Mouse (Mus musculus) limb, embryonic 11.5 days (tissue): ENCODE measurements around the gene Bcorl1. TPM values are rescaled to one million over a fixed set of nuclear protein-coding genes. Genes with fewer than 3 reads are reported as not detected.

ENCODE experiments used
- ATAC-seq: fragments of 200-750 bp; cut with Nextera tagmentation; 2 replicates; pipeline ENCODE4 v1.8.0; 2017; ENCODE audit warnings: low read depth; ENCODE audit not compliant: insufficient number of reproducible peaks, low FRiP score, low TSS enrichment
- DNase-seq: peaks from one replicate; pipeline ENCODE4 v3.0.0-alpha.2; 2015; ENCODE audit warnings: low spot score
- H3K27ac ChIP-seq: fragments of 300-500 bp; sonication (generic); replicated peaks from 2 replicates; pipeline ENCODE4 v1.5.1; 2014; ENCODE audit warnings: low read depth, mild to moderate bottlenecking, low read length
- H3K27me3 ChIP-seq: fragments of 300-500 bp; sonication (generic); 2 replicates; pipeline ENCODE4 v1.6.1; 2014; ENCODE audit warnings: mild to moderate bottlenecking, low read length, mixed read lengths; ENCODE audit not compliant: control insufficient read depth, insufficient read depth
- H3K36me3 ChIP-seq: fragments of 300-500 bp; sonication (generic); 2 replicates; pipeline ENCODE4 v1.6.1; 2014; ENCODE audit warnings: mild to moderate bottlenecking, low read length, moderate library complexity, mixed read lengths; ENCODE audit not compliant: control insufficient read depth, insufficient read depth
- H3K4me1 ChIP-seq: fragments of 300-500 bp; sonication (generic); 2 replicates; pipeline ENCODE4 v1.6.1; 2014; ENCODE audit warnings: low read length, mixed read lengths; ENCODE audit not compliant: control insufficient read depth, insufficient read depth
- H3K4me2 ChIP-seq: fragments of 300-500 bp; sonication (generic); 2 replicates; pipeline ENCODE4 v1.6.1; 2014; ENCODE audit warnings: low read depth, mild to moderate bottlenecking, moderate library complexity; ENCODE audit not compliant: severe bottlenecking
- H3K4me3 ChIP-seq: fragments of 300-500 bp; sonication (generic); 2 replicates; pipeline ENCODE4 v1.5.1; 2014; ENCODE audit warnings: low read depth, low read length
- H3K9ac ChIP-seq: fragments of 300-500 bp; sonication (generic); 2 replicates; pipeline ENCODE4 v1.6.1; 2014; ENCODE audit warnings: mild to moderate bottlenecking, low read length
- H3K9me3 ChIP-seq: fragments of 300-500 bp; sonication (generic); 2 replicates; pipeline ENCODE4 v1.6.1; 2016; ENCODE audit warnings: low read length; ENCODE audit not compliant: control insufficient read depth
- WGBS: fragments of 180-500 bp; shearing (Covaris S2); extraction: QIAGEN DNeasy Blood & Tissue Kit; methylation state at CpG from one replicate; pipeline ENCODE4 v1.1.7; 2014; 5-methylcytosine and 5-hydroxymethylcytosine counted together
- polyA plus RNA-seq: library from polyadenylated mRNA; unstranded; fragments of >200 nt; fragmentation: Nextera tagmentation; extraction: Ambion mirVana; gene quantifications from 2 replicates; pipeline ENCODE4 v1.2.1, GENCODE M21; 2014

Gene Bcorl1
- polyA plus RNA-seq, 1 experiment from 2014 or later = 5.4 TPM

GRCm38 (mm10) chrX:48452931-48453673, 111.9 kb downstream of the Bcorl1 start:
- 17% methylated on average over 64 of the region's 71 CpGs for WGBS
- H3K36me3 ChIP-seq = no peaks in the 10 kb centered on the region

GRCm38 (mm10) chrX:48453736-48454494, 112.8 kb downstream of the Bcorl1 start:
- H3K4me1 ChIP-seq = no peaks in the 10 kb centered on the region
- 18% methylated on average over 43 of the region's 91 CpGs for WGBS
- peaks cover 12% of the 10 kb centered on the region for H3K27me3 ChIP-seq
- peak overlapping the region; percentile 34 for H3K4me3 ChIP-seq
- H3K9ac ChIP-seq = peak overlapping the region; percentile 30; the same call in 1 of the 2 replicates
- peak overlapping the region; percentile 42 for H3K4me2 ChIP-seq
- H3K36me3 ChIP-seq = no peaks in the 10 kb centered on the region
- ATAC-seq = peak; percentile 53; the same call in 1 of the 2 replicates
- no peaks in the 10 kb centered on the region for H3K9me3 ChIP-seq
- DNase-seq = peak; percentile 56
- no peak overlapping the region for H3K27ac ChIP-seq

More at GRCm38 (mm10) chrX:48452931-48453673, 111.9 kb downstream of the Bcorl1 start:
- no peaks in the 10 kb centered on the region for H3K4me1 ChIP-seq
- peak overlapping the region; percentile 42 for H3K4me2 ChIP-seq
- peak; percentile 41 for DNase-seq
- 0 out of 2 replicates have a peak, but pooled peaks have one; percentile 23 for ATAC-seq
- H3K4me3 ChIP-seq = peak overlapping the region; percentile 34
- H3K9me3 ChIP-seq = no peaks in the 10 kb centered on the region
- peak overlapping the region; percentile 30; the same call in 1 of the 2 replicates for H3K9ac ChIP-seq
- peaks cover 12% of the 10 kb centered on the region for H3K27me3 ChIP-seq
- no peak overlapping the region for H3K27ac ChIP-seq

- Histone ChIP-seq H3K4me3 (peak overlapping the region; percentile 34), H3K9me3 (no peaks in the 10 kb centered on the region), H3K4me1 (no peaks in the 10 kb centered on the region), H3K27me3 (peaks cover 12% of the 10 kb centered on the region), H3K4me2 (peak overlapping the region; percentile 42), H3K27ac (no peak overlapping the region), H3K9ac (no peak overlapping the region), H3K36me3 (no peaks in the 10 kb centered on the region)
- ATAC-seq (peak; percentile 58; the same call in 1 of the 2 replicates), DNase-seq (no peak)
- 23% methylated on average over 15 of the region's 21 CpGs for WGBS
Observed at GRCm38 (mm10) chrX:48454495-48454878, 113.3 kb downstream of the Bcorl1 start.

- no peak for ATAC-seq
- Histone ChIP-seq H3K9me3 (no peaks in the 10 kb centered on the region), H3K27ac (no peak overlapping the region), H3K27me3 (peaks cover 12% of the 10 kb centered on the region), H3K4me3 (no peak overlapping the region), H3K4me1 (no peaks in the 10 kb centered on the region), H3K4me2 (no peak overlapping the region), H3K36me3 (no peaks in the 10 kb centered on the region), H3K9ac (no peak overlapping the region)
- DNase-seq = no peak
- WGBS = 24% methylated on average over 9 of the region's 9 CpGs
Observed at GRCm38 (mm10) chrX:48455018-48455417, 113.9 kb downstream of the Bcorl1 start.

GRCm38 (mm10) chrX:48456956-48457355, 115.8 kb downstream of the Bcorl1 start:
- no peak overlapping the region for H3K4me3 ChIP-seq
- no peaks in the 10 kb centered on the region for H3K36me3 ChIP-seq
- no peaks in the 10 kb centered on the region for H3K4me1 ChIP-seq
- no peak for ATAC-seq
- H3K27me3 ChIP-seq = peaks cover 10% of the 10 kb centered on the region
- 66% methylated on average over 6 of the region's 6 CpGs for WGBS
- no peaks in the 10 kb centered on the region for H3K9me3 ChIP-seq
- H3K9ac ChIP-seq = no peak overlapping the region
- no peak overlapping the region for H3K4me2 ChIP-seq
- no peak for DNase-seq
- H3K27ac ChIP-seq = no peak overlapping the region

Other genes with a start within 250 kb of the Bcorl1 start
- 1.6 and 1.8 TPM in 2 replicates for gene Xpnpep2, start 232.6 kb upstream of the Bcorl1 start, polyA plus RNA-seq
- 1.3 and 1.5 TPM in 2 replicates for gene Sash3, start 194.9 kb upstream of the Bcorl1 start, polyA plus RNA-seq
- gene Zdhhc9, start 132.5 kb upstream of the Bcorl1 start, polyA plus RNA-seq = 3.6 and 4.3 TPM in 2 replicates
- 25.4 and 27.3 TPM in 2 replicates for gene Utp14a, start 84.5 kb upstream of the Bcorl1 start, polyA plus RNA-seq
- gene Elf4, start 121.8 kb downstream of the Bcorl1 start, polyA plus RNA-seq = 2.4 and 2.6 TPM in 2 replicates
- gene Aifm1, start 172.2 kb downstream of the Bcorl1 start, polyA plus RNA-seq = 85.8 and 94.2 TPM in 2 replicates
- 4.7 and 5.5 TPM in 2 replicates for gene Rab33a, start 177.9 kb downstream of the Bcorl1 start, polyA plus RNA-seq